8 mouse cellular contexts compared by ENCODE assay signal in genomic region chr19:7068136-7068535, GRCm38 (mm10). TPM values are rescaled to one million over a fixed set of nuclear protein-coding genes. Genes with fewer than 3 reads are reported as not detected.
DNase-seq lines count a peak whose midpoint lies in the region; ATAC-seq lines count a peak whose summit lies in the region.

No protein-coding gene starts in this region.

- peak; percentile 71 for ATAC-seq in forebrain, embryonic 14.5 days
- ATAC-seq in monocyte, adult 5-6 weeks (replicated peaks; ENCODE audit: insufficient number of reproducible peaks, low FRiP score, low TSS enrichment, poor library complexity, severe bottlenecking): no peak

- H3K4me1 ChIP-seq in forebrain, embryonic 14.5 days (ENCODE audit: control insufficient read depth, insufficient read depth, low read length): peaks cover 55% of the 10 kb centered on the region

- peak overlapping the region; percentile 12; the same call in 1 of the 2 replicates for H3K4me2 ChIP-seq in forebrain, embryonic 14.5 days (ENCODE audit: low read length)

- no peak overlapping the region for H3K4me3 ChIP-seq in forebrain, embryonic 14.5 days (ENCODE audit: low read depth, low read length)

- peak overlapping the region; percentile 71; the same call in 1 of the 2 replicates for H3K27ac ChIP-seq in forebrain, embryonic 14.5 days (ENCODE audit: low read depth, low read length)

- DNase-seq in MN1 (ENCODE audit: low spot score): peak; percentile 78
- peak; percentile 72 for DNase-seq in cerebellum, adult 11-12 months
- peak; percentile 93 for DNase-seq in forebrain, embryonic 14.5 days (ENCODE audit: low spot score)
- peak; percentile 90 for DNase-seq in hindlimb bud, embryonic 11.5 days (ENCODE audit: extremely low spot score, low read depth, low spot score)
- peak; percentile 72 to 74 for DNase-seq in left cerebral cortex, postnatal 25 days (ENCODE audit: low spot score in 2 of 2)
- peak; percentile 89 for DNase-seq in mesoderm, embryonic 11.5 days (ENCODE audit: low read depth, low spot score)
- DNase-seq in spleen, adult 12 weeks (ENCODE audit: low spot score): peak; percentile 49

- intact Hi-C loops in left cerebral cortex, postnatal 25 days (cut with DNase I): loop anchor here (1.0 to 2.0 kb wide), 2 partner anchors 93 to 128 kb away; no protein-coding TSS in a partner anchor

- H3K9me3 ChIP-seq in forebrain, embryonic 14.5 days (replicated peaks; ENCODE audit: control insufficient read depth, low read length): no peaks in the 10 kb centered on the region

- no peaks in the 10 kb centered on the region for H3K27me3 ChIP-seq in forebrain, embryonic 14.5 days (replicated peaks; ENCODE audit: control insufficient read depth, insufficient read depth, low read length)

- under 1% methylated on average over 14 of the region's 14 CpGs for WGBS in forebrain, embryonic 14.5 days

- H3K9ac ChIP-seq in forebrain, embryonic 14.5 days (ENCODE audit: low read length): peak overlapping the region; percentile 50; the same call in 1 of the 2 replicates

- no peaks in the 10 kb centered on the region for H3K36me3 ChIP-seq in forebrain, embryonic 14.5 days (ENCODE audit: control insufficient read depth, insufficient read depth, low read length)

RNA-seq across cellular contexts. Expression of gene Macrod1, which starts 11.5 kb away (rescaled TPM):
- 4.0 and 4.8 TPM in 2 replicates for polyA plus RNA-seq in forebrain, embryonic 14.5 days (2014; fragmentation: Nextera tagmentation; extraction: Ambion mirVana)
- 10 to 100 TPM; 12.2 to 13.2 TPM for total RNA-seq in left cerebral cortex, postnatal 25 days (2021)
- 0.32 to 1.8 TPM in 2 of 3 replicates, not detected in the other for total RNA-seq in monocyte, adult 5-6 weeks (2017)

RNA-seq across cellular contexts. Expression of gene Stip1, which starts 28.4 kb away (rescaled TPM):
- polyA plus RNA-seq in forebrain, embryonic 14.5 days (2014; fragmentation: Nextera tagmentation; extraction: Ambion mirVana): 278 and 287 TPM in 2 replicates
- total RNA-seq in left cerebral cortex, postnatal 25 days (2021): 100 to 1,000 TPM; 191 to 206 TPM
- total RNA-seq in monocyte, adult 5-6 weeks (2017): 86.9 to 106 TPM (median 100 TPM) in 3 replicates

RNA-seq across cellular contexts. Expression of gene Flrt1, which starts 37.4 kb away (rescaled TPM):
- polyA plus RNA-seq in forebrain, embryonic 14.5 days (2014; fragmentation: Nextera tagmentation; extraction: Ambion mirVana): 9.5 and 12.2 TPM in 2 replicates
- 10 to 100 TPM; 35.3 to 38.0 TPM for total RNA-seq in left cerebral cortex, postnatal 25 days (2021)
- total RNA-seq in monocyte, adult 5-6 weeks (2017): 0.10 TPM in 1 of 3 replicates, not detected in the others

RNA-seq across cellular contexts. Expression of gene Fermt3, which starts 48.9 kb away (rescaled TPM):
- 3.5 TPM in 2 replicates for polyA plus RNA-seq in forebrain, embryonic 14.5 days (2014; fragmentation: Nextera tagmentation; extraction: Ambion mirVana)
- total RNA-seq in left cerebral cortex, postnatal 25 days (2021): 1 to 10 TPM; 4.1 to 4.2 TPM
- 265 to 357 TPM (median 285 TPM) in 3 replicates for total RNA-seq in monocyte, adult 5-6 weeks (2017)

Comparison
In these comparisons a context has a peak if more than half of its experiments do, and no peak if none do; other contexts are left out.
1. RNA of gene Flrt1, which starts 37.4 kb away (total RNA-seq): 35.3 to 38.0 TPM in left cerebral cortex, postnatal 25 days; 0.10 TPM in monocyte, adult 5-6 weeks; every median in the first group is over 10 times any median in the second.
2. Peak in every context shown above with its lines, with median percentiles within 50 percentile points of each other: DNase-seq.